Mouse (Mus musculus) heart, embryonic 11.5 days (tissue): ENCODE measurements at regions not wholly inside any gene's neighbourhood (a gene's known extent, or its start where the extent isn't known, plus 50 kb on each side); places are given as distances from the start of the nearest gene placed in this dataset.

Experiments used
- ATAC-seq: fragments of 200-750 bp; cut with Nextera tagmentation; replicated peaks from 2 replicates; pipeline ENCODE4 v1.8.0; 2017; ENCODE audit warnings: moderate library complexity; ENCODE audit not compliant: insufficient number of reproducible peaks, low FRiP score, low TSS enrichment
- H3K27ac ChIP-seq: fragments of 300-500 bp; sonication (generic); 2 replicates; pipeline ENCODE4 v1.5.1; 2014; ENCODE audit warnings: mild to moderate bottlenecking, low read depth, low read length
- H3K27me3 ChIP-seq: fragments of 300-500 bp; sonication (generic); 2 replicates; pipeline ENCODE4 v1.6.1; 2014; ENCODE audit warnings: mild to moderate bottlenecking, low read length, mixed read lengths; ENCODE audit not compliant: control insufficient read depth, insufficient read depth
- H3K36me3 ChIP-seq: fragments of 300-500 bp; sonication (generic); 2 replicates; pipeline ENCODE4 v1.6.1; 2014; ENCODE audit warnings: mild to moderate bottlenecking, low read length, moderate library complexity, mixed read lengths; ENCODE audit not compliant: control insufficient read depth, insufficient read depth
- H3K4me1 ChIP-seq: fragments of 300-500 bp; sonication (generic); 2 replicates; pipeline ENCODE4 v1.6.1; 2014; ENCODE audit warnings: low read length; ENCODE audit not compliant: control insufficient read depth, insufficient read depth
- H3K4me2 ChIP-seq: fragments of 300-500 bp; sonication (generic); 2 replicates; pipeline ENCODE4 v1.6.1; 2014; ENCODE audit warnings: mild to moderate bottlenecking, moderate library complexity
- H3K4me3 ChIP-seq: fragments of 300-500 bp; sonication (generic); 2 replicates; pipeline ENCODE4 v1.5.1; 2014; ENCODE audit warnings: low read depth, low read length
- H3K9ac ChIP-seq: fragments of 300-500 bp; sonication (generic); 2 replicates; pipeline ENCODE4 v1.6.1; 2014; ENCODE audit warnings: mild to moderate bottlenecking, low read depth, low read length, moderate library complexity
- H3K9me3 ChIP-seq: fragments of 300-500 bp; sonication (generic); replicated peaks from 2 replicates; pipeline ENCODE4 v1.6.1; 2016; ENCODE audit warnings: low read length; ENCODE audit not compliant: control insufficient read depth
- WGBS: fragments of 180-500 bp; shearing (Covaris S2); extraction: QIAGEN DNeasy Blood & Tissue Kit; methylation state at CpG from one replicate; pipeline ENCODE4 v1.1.7; 2014; ENCODE audit not compliant: insufficient replicate concordance; 5-methylcytosine and 5-hydroxymethylcytosine counted together

DNA sequence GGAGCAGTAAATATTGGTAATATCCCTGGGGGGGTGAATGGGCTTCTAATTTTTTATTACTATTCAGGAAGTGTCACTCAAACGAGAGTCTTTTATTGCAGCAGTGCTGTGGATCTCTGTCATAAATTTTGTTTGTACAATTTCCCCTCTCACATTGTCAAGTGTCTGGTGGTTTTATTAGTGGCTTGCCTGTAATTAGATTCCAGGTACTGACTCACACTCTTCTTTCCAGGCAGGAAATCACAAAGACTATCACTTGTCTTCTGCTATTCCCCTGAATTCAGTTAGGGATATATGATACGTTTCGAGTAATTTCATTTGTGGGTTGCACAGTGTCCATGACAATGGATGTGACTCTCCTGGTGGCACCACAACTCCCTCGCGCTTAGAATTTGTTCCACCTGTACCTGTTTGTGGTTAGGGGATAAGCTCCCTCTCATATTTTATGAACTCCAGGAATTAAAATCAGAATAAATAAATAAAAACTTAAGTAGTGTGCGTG is 517.4 kb downstream of the Adgrl2 start:
- no peak overlapping the region for H3K9ac ChIP-seq
- H3K4me3 ChIP-seq: no peak overlapping the region
- no peaks in the 10 kb centered on the region for H3K27me3 ChIP-seq
- H3K27ac ChIP-seq: no peak overlapping the region
- H3K9me3 ChIP-seq: no peaks in the 10 kb centered on the region
- no peak overlapping the region for H3K4me2 ChIP-seq
- ATAC-seq: no peak
- no peaks in the 10 kb centered on the region for H3K4me1 ChIP-seq
- 83% methylated on average over 6 of the region's 6 CpGs for WGBS
- no peaks in the 10 kb centered on the region for H3K36me3 ChIP-seq

DNA sequence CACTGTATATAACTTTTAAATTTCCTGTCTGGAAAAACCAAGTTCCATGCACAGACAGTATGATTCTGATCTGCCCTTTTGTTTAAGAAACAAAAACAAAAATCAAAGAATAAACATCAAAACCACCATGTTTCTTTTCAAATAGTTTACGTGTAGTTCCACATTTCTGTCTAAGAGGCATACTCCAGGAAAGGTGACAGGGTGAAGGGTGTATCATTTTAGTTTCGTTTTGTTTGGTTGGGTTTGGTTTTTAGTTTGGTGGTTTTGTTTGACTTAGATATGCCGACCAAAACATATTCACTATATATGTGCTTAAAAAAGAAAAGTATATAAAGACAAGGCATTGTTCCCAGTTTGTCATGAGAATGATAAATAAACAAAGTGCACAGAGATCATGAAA is 524.9 kb downstream of the Adgrl2 start:
- H3K4me2 ChIP-seq: no peak overlapping the region
- 75% methylated on average over 3 of the region's 3 CpGs for WGBS
- H3K4me1 ChIP-seq: no peaks in the 10 kb centered on the region
- H3K4me3 ChIP-seq: no peak overlapping the region
- H3K36me3 ChIP-seq: no peaks in the 10 kb centered on the region
- no peak overlapping the region for H3K27ac ChIP-seq
- ATAC-seq: no peak
- no peak overlapping the region for H3K9ac ChIP-seq
- H3K27me3 ChIP-seq: no peaks in the 10 kb centered on the region
- H3K9me3 ChIP-seq: no peaks in the 10 kb centered on the region

DNA sequence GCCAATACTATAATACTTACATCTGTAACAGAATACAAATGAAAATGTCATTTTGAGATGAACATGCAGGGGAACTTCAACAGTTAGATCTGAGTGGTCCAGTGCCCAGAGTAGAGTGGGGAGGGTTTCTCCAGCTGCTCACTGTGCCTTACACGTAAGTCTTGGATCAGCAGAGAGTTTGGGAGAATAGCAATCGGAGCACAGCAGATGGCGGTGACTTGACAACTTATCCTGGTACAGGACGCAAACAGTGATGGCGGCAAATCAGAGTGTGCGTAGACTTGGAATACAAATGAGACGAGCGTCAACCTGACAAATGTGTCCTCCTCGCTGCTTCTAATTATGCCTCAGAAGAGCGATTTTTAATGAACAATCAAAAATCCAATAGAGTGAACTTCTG is 527.6 kb downstream of the Adgrl2 start:
- no peaks in the 10 kb centered on the region for H3K4me1 ChIP-seq
- 79% methylated on average over 10 of the region's 10 CpGs for WGBS
- ATAC-seq: no peak
- H3K9me3 ChIP-seq: no peaks in the 10 kb centered on the region
- no peaks in the 10 kb centered on the region for H3K27me3 ChIP-seq
- H3K9ac ChIP-seq: no peak overlapping the region
- H3K27ac ChIP-seq: no peak overlapping the region
- H3K4me3 ChIP-seq: no peak overlapping the region
- H3K4me2 ChIP-seq: no peak overlapping the region
- H3K36me3 ChIP-seq: no peaks in the 10 kb centered on the region

DNA sequence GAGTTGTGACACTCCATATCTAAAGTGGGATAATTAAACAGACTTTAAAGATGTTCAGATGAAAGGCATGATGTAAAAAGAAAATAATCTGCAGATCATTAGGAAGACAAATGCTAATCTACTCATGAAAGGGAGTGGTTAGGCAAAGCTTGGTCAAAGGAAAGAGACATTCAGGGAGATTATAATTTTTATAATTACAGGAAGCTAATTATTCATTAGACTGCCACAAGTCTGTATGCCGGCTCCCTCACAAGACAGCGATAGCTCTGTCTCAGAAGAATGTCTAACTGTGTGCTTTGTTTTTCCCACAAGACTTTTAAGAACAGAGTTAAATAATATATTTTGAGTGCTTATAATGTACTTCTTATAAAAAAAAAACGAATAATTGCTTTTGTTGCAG is 541.5 kb downstream of the Adgrl2 start:
- Histone ChIP-seq H3K27me3 (no peaks in the 10 kb centered on the region), H3K9me3 (no peaks in the 10 kb centered on the region), H3K9ac (no peak overlapping the region), H3K36me3 (no peaks in the 10 kb centered on the region), H3K27ac (no peak overlapping the region), H3K4me2 (no peak overlapping the region), H3K4me1 (no peaks in the 10 kb centered on the region), H3K4me3 (no peak overlapping the region)
- 80% methylated on average over 3 of the region's 3 CpGs for WGBS
- ATAC-seq: no peak

DNA sequence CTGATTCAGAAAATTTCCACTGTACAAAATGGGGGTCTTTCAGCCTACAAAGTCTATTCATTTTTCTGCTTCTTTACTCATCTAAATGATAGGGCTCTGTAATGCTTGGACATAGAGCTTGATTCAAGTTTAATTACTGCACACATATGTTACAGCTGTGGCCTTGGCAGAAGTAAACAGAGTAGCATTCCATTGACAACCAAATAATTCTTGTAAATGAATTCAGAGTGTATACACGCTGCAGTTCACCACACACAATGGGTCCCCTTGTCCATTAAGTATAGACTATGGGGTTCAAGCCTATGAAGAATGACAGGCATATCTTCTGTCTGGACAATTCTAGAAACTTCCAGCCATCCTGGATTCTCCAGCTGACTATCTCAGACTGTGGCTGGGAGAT is 541.9 kb downstream of the Adgrl2 start:
- no peaks in the 10 kb centered on the region for H3K27me3 ChIP-seq
- H3K9ac ChIP-seq: no peak overlapping the region
- H3K9me3 ChIP-seq: no peaks in the 10 kb centered on the region
- H3K4me2 ChIP-seq: no peak overlapping the region
- no peak for ATAC-seq
- no peak overlapping the region for H3K4me3 ChIP-seq
- WGBS: 75% methylated on average over 1 of the region's 1 CpGs
- no peak overlapping the region for H3K27ac ChIP-seq
- H3K36me3 ChIP-seq: no peaks in the 10 kb centered on the region
- H3K4me1 ChIP-seq: no peaks in the 10 kb centered on the region

DNA sequence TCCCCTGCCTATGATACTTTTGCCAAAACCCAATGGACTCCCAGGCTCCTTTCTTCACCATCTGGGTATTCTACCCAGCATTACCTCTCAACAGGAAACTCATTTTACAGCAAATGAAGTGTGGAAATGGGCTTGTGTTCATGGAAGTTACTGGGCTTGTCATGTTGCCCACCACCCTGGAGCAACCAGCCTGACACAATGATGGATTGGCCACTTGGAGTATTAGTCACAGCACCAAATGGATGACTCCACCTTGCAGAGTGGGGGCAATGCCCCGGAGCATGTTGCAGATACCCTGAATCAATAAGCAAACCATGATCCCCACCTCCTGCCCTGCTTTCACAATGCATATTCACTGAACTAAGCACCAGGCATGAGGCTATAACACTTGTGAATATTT is 543.5 kb downstream of the Adgrl2 start:
- Histone ChIP-seq H3K9ac (no peak overlapping the region), H3K4me2 (no peak overlapping the region), H3K36me3 (no peaks in the 10 kb centered on the region), H3K27me3 (0 out of 2 replicates have a peak, but pooled peaks cover 2% of the 10 kb centered on the region), H3K4me3 (no peak overlapping the region), H3K27ac (no peak overlapping the region), H3K4me1 (no peaks in the 10 kb centered on the region), H3K9me3 (no peaks in the 10 kb centered on the region)
- ATAC-seq: no peak
- WGBS: 76% methylated on average over 1 of the region's 1 CpGs

DNA sequence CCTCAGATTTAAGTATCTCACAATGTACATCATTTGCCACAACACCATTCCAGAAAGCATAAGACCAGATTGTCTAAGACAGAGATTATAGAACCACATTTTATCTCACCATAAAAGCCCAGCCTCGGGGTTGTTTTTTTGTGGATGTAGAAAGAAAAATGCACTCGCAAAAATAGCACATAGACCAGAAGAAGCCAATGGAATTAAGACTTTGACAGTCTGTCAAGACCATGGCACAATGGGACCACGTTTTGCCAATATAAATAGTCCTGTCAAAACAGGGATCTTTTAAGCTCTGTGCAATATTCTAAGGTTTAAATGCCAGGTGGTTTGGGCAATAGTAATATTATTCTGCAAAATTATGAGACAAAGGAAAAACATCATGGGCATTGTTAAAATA is 547.3 kb downstream of the Adgrl2 start:
- no peaks in the 10 kb centered on the region for H3K36me3 ChIP-seq
- no peaks in the 10 kb centered on the region for H3K4me1 ChIP-seq
- 63% methylated on average over 3 of the region's 3 CpGs for WGBS
- peaks cover 11% of the 10 kb centered on the region for H3K27me3 ChIP-seq
- no peak for ATAC-seq
- no peaks in the 10 kb centered on the region for H3K9me3 ChIP-seq
- no peak overlapping the region for H3K27ac ChIP-seq
- H3K4me2 ChIP-seq: no peak overlapping the region
- H3K9ac ChIP-seq: no peak overlapping the region
- H3K4me3 ChIP-seq: no peak overlapping the region

DNA sequence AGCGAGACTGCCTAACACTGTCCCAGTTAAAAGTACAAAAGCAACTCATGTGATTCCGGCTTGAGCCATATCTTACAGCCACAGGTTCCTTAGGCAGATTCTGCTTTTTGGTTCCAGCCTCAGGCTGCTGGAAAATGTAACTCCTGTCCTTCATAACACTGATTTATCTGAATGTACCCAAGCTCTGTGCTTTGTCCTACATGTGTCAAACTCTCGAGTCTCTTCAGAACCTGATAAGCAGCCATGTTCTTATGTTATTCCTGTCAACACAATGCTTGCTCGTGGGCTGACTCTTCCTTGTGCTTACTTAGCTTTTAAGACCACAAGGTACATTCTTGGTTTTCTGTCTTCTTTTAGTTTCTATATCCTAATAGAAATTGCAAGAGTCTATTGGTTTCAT is 556.3 kb downstream of the Adgrl2 start:
- Histone ChIP-seq H3K4me1 (no peaks in the 10 kb centered on the region), H3K27ac (no peak overlapping the region), H3K9me3 (no peaks in the 10 kb centered on the region), H3K36me3 (no peaks in the 10 kb centered on the region), H3K4me3 (no peak overlapping the region), H3K27me3 (peaks cover 52% of the 10 kb centered on the region), H3K9ac (no peak overlapping the region), H3K4me2 (no peak overlapping the region)
- no peak for ATAC-seq
- WGBS: 23% methylated on average over 4 of the region's 4 CpGs

DNA sequence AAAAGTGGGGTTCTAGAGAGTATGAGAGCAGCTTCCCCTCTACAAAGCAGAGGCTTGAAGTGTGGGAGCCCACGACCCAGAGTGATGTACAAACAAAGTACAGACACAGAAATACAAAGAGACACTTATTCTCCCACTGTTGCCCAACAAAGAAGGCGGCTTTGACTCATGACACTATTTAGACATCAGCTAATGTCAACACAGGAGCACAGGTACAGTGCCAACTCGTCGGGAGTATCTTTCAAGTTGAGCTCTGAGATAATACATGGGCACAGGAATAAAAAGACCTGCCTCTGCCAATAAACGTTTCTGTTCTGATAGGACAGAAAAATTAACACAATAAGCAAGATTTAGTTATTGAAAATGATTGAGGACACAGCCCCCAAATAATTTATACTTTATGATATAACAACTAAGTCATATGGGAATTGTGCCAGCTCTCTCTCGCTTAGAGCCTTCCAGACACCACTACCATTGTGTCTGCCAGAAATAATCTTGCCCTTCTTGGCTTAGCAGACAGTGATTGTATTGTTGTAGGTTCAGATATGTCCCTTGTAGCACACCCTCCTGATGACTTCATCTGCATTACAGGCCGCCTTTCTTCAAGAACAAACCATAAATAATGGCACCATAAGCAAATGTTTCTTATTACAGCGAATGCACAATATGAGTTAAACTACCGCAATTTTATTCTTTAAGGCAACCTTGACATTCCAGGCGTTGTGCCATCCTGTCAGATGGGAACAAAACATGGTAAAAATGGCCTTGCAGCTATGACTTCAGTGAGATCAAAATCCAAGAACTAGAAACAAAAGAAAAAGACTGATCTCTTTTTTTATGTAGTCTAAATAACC is 561.1 kb downstream of the Adgrl2 start:
- Histone ChIP-seq H3K4me2 (no peak overlapping the region), H3K27me3 (peaks cover 73% of the 10 kb centered on the region), H3K4me3 (no peak overlapping the region), H3K9ac (no peak overlapping the region), H3K9me3 (no peaks in the 10 kb centered on the region), H3K27ac (no peak overlapping the region), H3K4me1 (no peaks in the 10 kb centered on the region), H3K36me3 (no peaks in the 10 kb centered on the region)
- no peak for ATAC-seq
- 72% methylated on average over 10 of the region's 10 CpGs for WGBS
